Mouse (Mus musculus) midbrain, embryonic 16.5 days (tissue): ENCODE measurements at regions not wholly inside any gene's neighbourhood (a gene's known extent, or its start where the extent isn't known, plus 50 kb on each side); places are given as distances from the start of the nearest gene placed in this dataset.

Experiments
- ATAC-seq: fragments of 200-750 bp; cut with Nextera tagmentation; 2 replicates; pipeline ENCODE4 v1.8.0; 2017; ENCODE audit warnings: moderate TSS enrichment
- H3K27ac ChIP-seq: fragments of 300-500 bp; sonication (generic); 2 replicates; pipeline ENCODE4 v1.5.1; 2014; ENCODE audit warnings: mild to moderate bottlenecking, low read length, mixed read lengths
- H3K27me3 ChIP-seq: fragments of 300-500 bp; sonication (generic); 2 replicates; pipeline ENCODE4 v1.6.1; 2014; ENCODE audit warnings: low read depth, low read length, mixed read lengths; ENCODE audit not compliant: control insufficient read depth, insufficient read depth
- H3K36me3 ChIP-seq: fragments of 300-500 bp; sonication (generic); 2 replicates; pipeline ENCODE4 v1.6.1; 2014; ENCODE audit warnings: mild to moderate bottlenecking, low read length, moderate library complexity, mixed read lengths; ENCODE audit not compliant: control insufficient read depth, insufficient read depth
- H3K4me1 ChIP-seq: fragments of 300-500 bp; sonication (generic); 2 replicates; pipeline ENCODE4 v1.6.1; 2014; ENCODE audit warnings: mild to moderate bottlenecking, low read length, mixed read lengths; ENCODE audit not compliant: control insufficient read depth, insufficient read depth
- H3K4me2 ChIP-seq: fragments of 300-500 bp; sonication (generic); 2 replicates; pipeline ENCODE4 v1.6.1; 2014; ENCODE audit warnings: mild to moderate bottlenecking, low read length, mixed read lengths
- H3K4me3 ChIP-seq: fragments of 300-500 bp; sonication (generic); 2 replicates; pipeline ENCODE4 v1.5.1; 2014; ENCODE audit warnings: low read depth, mild to moderate bottlenecking, low read length, moderate library complexity, mixed read lengths
- H3K9ac ChIP-seq: fragments of 300-500 bp; sonication (generic); 2 replicates; pipeline ENCODE4 v1.6.1; 2014; ENCODE audit warnings: low read depth, low read length, mixed read lengths
- H3K9me3 ChIP-seq: fragments of 300-500 bp; sonication (generic); replicated peaks from 2 replicates; pipeline ENCODE4 v1.6.1; 2014; ENCODE audit warnings: mild to moderate bottlenecking, low read length, mixed read lengths; ENCODE audit not compliant: control insufficient read depth, poor library complexity, severe bottlenecking
- WGBS: fragments of 180-500 bp; shearing (Covaris S2); extraction: QIAGEN DNeasy Blood & Tissue Kit; methylation state at CpG from one replicate; pipeline ENCODE4 v1.1.7; 2014; 5-methylcytosine and 5-hydroxymethylcytosine counted together

DNA sequence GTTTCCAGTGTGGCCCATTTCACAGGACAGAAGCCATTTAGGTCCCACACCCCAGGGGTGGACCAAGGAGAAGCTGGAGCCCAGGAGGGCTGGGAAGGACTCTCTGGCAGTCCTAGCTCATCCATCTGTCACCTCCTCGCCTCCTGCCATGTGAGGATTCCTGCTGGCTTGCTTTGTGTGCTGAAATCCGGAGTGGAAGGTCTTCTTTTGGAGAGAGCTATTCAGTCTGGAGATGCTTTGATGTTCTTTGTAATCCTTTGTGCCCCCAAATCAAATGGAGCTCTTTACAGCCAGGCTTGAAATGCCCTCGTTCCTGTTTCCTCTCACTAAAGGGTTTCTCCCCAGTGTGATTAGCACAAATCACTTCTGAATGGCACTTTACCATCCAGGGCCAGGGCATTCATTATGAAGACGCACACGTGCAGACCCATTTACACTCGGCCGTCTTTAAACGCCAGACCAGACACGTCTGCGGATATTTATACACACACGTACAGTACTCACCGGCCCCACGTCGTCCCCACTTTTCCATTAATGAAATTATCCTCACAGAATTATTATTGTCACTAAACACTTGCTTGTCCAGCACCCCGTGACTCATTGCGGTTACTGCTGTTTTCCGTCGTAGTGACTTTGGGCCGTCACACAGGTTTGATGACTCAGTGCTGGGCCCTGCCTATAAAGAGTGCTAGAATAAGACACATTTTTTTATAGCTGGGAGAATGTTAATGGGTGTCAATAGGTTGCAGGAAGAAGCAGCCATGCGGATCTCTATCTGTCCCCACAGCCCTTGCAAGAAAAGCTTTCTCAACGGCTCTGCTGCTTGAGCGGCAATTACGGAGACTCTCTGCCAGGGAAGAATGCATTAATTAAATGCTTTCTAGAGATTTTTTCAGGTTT is 356.0 kb upstream of the Kcnab2 start:
- ATAC-seq, result peak; percentile 75; the same call in 1 of the 2 replicates
- Histone ChIP-seq H3K4me1 (peaks cover 31% of the 10 kb centered on the region), H3K36me3 (no peaks in the 10 kb centered on the region), H3K9me3 (no peaks in the 10 kb centered on the region; the same call in none of the 2 replicates), H3K4me2 (peak overlapping the region; percentile 13; the same call in 1 of the 2 replicates), H3K9ac (0 out of 2 replicates have a peak overlapping the region, but pooled peaks have one; percentile 37), H3K27ac (peak overlapping the region; percentile 81), H3K27me3 (no peaks in the 10 kb centered on the region), H3K4me3 (no peak overlapping the region)
- 7% methylated on average over 23 of the region's 23 CpGs for WGBS

DNA sequence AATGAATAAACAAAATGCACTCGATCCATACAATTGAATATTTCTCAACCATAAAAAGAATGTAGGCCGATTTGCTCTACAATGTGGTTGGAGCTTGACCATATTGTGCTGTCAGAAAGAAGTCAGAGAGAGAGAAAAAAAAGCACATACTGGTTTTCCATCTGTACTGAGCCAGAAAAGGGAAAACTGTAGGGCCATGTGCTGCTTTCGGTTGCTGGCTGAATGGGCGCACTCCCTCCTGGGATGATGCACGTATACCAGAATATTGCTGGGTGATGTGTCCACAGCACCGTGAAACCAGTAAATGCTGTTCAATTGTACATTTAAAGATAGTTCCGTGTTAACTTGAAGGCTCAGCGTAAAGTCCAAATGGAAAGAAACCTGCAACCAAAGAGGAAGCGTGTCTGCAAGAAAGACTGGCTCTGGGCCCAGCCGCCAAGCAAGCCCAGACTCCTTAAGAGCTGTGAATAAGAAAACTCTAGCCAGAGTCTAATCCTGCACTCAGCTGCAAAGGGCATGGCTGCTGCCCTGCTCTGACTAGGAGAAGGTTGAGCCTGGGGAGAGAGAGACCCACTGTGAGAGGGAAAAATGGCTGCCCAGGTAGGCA is 355.2 kb upstream of the Kcnab2 start:
- H3K4me1 ChIP-seq, result peaks cover 31% of the 10 kb centered on the region
- peak; percentile 50; the same call in 1 of the 2 replicates for ATAC-seq
- H3K4me3 ChIP-seq, result no peak overlapping the region
- H3K9me3 ChIP-seq, result peaks cover 7% of the 10 kb centered on the region
- no peaks in the 10 kb centered on the region for H3K36me3 ChIP-seq
- no peaks in the 10 kb centered on the region for H3K27me3 ChIP-seq
- 39% methylated on average over 10 of the region's 10 CpGs for WGBS
- H3K9ac ChIP-seq, result no peak overlapping the region
- H3K27ac ChIP-seq, result peak overlapping the region; percentile 81
- H3K4me2 ChIP-seq, result no peak overlapping the region

DNA sequence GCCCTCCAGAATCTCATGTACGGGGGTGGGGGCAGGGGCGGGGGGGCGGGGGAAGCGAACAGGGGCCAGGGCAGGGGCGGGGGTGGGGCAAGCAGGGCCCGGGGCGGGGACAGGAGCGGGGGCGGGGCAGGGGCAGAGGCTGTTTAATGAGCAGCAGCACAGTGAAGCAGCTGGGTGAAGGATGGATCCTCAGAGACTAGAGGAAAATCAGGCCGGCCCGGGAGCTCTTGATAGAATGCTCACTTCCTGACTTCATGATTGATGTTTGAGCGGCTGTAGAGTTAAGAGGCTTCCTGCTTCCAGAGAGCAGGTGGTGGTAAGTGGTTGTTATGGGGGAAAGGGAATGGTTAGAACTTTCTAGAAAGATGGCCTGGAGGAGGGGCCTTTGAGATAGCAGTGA is 347.5 kb upstream of the Kcnab2 start:
- H3K4me1 ChIP-seq, result no peaks in the 10 kb centered on the region
- H3K9ac ChIP-seq, result no peak overlapping the region
- no peak for ATAC-seq
- H3K27me3 ChIP-seq, result no peaks in the 10 kb centered on the region
- H3K9me3 ChIP-seq, result peaks cover 7% of the 10 kb centered on the region; the same call in 1 of the 2 replicates
- no peaks in the 10 kb centered on the region for H3K36me3 ChIP-seq
- no peak overlapping the region for H3K4me3 ChIP-seq
- no peak overlapping the region for H3K4me2 ChIP-seq
- 37% methylated on average over 11 of the region's 12 CpGs for WGBS
- no peak overlapping the region for H3K27ac ChIP-seq

DNA sequence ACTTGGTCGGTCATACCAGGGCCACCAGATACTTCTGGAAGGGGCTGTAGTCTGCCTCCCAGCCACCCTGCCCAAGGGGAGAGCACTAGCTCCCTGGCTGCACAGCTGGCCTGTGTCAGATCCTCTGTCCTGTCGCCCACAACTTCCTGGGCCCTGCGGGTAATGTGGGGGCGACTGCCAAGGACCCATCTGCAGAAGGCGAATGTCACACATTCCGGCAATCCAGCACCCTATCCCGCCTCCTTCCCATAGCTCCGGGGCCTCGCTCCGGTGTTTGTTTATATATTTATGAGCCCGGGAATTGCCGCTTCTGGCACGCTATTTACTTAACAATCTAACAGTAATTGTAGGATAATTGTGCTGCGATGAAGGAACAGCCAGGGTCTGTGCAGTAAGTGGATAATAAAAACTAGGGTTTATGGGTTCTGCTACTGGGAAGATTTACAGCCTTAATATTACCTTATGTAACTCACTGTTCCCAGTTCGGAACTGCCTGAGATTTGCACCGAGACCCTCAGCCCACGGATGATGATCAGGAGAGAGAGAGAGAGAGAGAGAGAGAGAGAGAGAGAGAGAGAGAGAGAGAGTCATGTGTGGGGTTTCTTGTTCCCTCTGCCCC is 338.6 kb upstream of the Kcnab2 start:
- 78% methylated on average over 17 of the region's 17 CpGs for WGBS

DNA sequence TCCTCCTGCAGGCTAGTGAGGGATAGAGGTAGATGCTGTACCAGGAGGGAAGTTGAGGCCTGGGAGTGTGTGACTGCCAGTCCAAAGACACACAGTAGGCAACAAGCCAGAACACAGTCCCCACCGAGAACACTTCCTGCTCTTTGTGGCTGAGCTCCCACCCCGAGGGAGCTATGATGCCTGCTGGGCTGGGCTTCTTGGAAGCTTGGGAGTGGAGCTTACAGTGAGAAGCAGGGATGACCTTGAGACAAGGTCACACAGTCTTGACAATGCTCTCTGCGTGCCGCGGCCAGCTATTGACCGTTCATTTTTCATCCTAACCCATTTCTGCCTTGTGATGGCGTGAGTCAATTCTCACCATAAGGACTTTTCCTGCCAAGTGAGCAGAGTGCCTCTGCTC is 328.9 kb upstream of the Kcnab2 start:
- Histone ChIP-seq H3K4me3 (no peak overlapping the region), H3K4me2 (no peak overlapping the region), H3K27ac (no peak overlapping the region), H3K4me1 (no peaks in the 10 kb centered on the region), H3K9ac (no peak overlapping the region), H3K27me3 (no peaks in the 10 kb centered on the region), H3K9me3 (no peaks in the 10 kb centered on the region), H3K36me3 (no peaks in the 10 kb centered on the region)
- 88% methylated on average over 7 of the region's 7 CpGs for WGBS
- no peak for ATAC-seq

More for the DNA sequence above, 338.6 kb upstream of the Kcnab2 start:
- H3K4me2 ChIP-seq, result no peak overlapping the region
- H3K27ac ChIP-seq, result no peak overlapping the region
- H3K36me3 ChIP-seq, result no peaks in the 10 kb centered on the region
- ATAC-seq, result no peak
- H3K9me3 ChIP-seq, result no peaks in the 10 kb centered on the region
- H3K4me1 ChIP-seq, result no peaks in the 10 kb centered on the region
- H3K9ac ChIP-seq, result no peak overlapping the region
- no peaks in the 10 kb centered on the region for H3K27me3 ChIP-seq
- no peak overlapping the region for H3K4me3 ChIP-seq

DNA sequence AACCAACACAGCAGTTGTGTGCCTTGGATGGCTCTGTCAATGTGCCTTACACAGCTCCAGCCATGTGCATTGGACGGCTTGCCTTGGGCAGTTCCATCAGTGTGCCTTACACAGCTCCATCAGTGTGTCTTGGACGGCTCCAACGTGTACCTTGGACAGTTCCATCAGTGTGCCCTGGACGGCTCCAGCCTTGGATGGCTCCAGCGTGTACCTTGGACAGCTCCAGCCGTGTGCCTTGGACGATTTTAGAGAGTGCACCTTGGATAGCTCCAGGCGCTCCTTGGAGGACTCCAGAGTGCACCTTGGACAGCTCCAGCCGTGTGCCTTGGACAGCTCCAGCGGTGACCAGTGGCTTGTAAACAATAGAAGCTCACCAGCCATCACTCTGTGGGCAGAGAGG is 321.7 kb upstream of the Kcnab2 start:
- no peak for ATAC-seq
- H3K4me3 ChIP-seq, result no peak overlapping the region
- no peaks in the 10 kb centered on the region for H3K27me3 ChIP-seq
- H3K9ac ChIP-seq, result no peak overlapping the region
- H3K36me3 ChIP-seq, result no peaks in the 10 kb centered on the region
- H3K4me2 ChIP-seq, result no peak overlapping the region
- H3K9me3 ChIP-seq, result no peaks in the 10 kb centered on the region
- no peak overlapping the region for H3K27ac ChIP-seq
- WGBS, result 14% methylated on average over 10 of the region's 10 CpGs
- no peaks in the 10 kb centered on the region for H3K4me1 ChIP-seq

DNA sequence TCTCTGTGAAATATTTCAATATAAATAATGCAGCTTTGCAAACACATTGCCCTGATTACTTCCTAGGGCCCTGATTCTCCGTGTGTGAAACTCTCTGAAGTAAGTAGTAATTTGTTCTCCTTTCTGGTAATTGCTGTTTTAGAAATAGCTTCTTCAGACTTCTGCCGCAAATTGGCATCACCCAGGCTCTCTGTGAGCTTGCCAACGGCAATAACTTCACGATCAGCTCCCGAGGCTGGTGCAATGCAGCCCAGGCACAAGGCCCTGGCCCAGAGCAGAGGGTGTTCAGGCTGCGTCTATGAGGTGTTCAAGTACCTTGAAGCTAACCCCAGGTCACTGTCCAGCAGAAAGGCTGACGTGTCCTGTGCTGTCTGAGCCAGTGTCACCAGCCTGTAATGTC is 310.8 kb upstream of the Kcnab2 start:
- H3K9me3 ChIP-seq, result peaks cover 5% of the 10 kb centered on the region; the same call in 1 of the 2 replicates
- H3K4me2 ChIP-seq, result no peak overlapping the region
- H3K27me3 ChIP-seq, result no peaks in the 10 kb centered on the region
- WGBS, result 79% methylated on average over 7 of the region's 7 CpGs
- H3K36me3 ChIP-seq, result no peaks in the 10 kb centered on the region
- no peaks in the 10 kb centered on the region for H3K4me1 ChIP-seq
- H3K27ac ChIP-seq, result peak overlapping the region; percentile 33
- no peak overlapping the region for H3K4me3 ChIP-seq
- H3K9ac ChIP-seq, result no peak overlapping the region
- no peak for ATAC-seq

DNA sequence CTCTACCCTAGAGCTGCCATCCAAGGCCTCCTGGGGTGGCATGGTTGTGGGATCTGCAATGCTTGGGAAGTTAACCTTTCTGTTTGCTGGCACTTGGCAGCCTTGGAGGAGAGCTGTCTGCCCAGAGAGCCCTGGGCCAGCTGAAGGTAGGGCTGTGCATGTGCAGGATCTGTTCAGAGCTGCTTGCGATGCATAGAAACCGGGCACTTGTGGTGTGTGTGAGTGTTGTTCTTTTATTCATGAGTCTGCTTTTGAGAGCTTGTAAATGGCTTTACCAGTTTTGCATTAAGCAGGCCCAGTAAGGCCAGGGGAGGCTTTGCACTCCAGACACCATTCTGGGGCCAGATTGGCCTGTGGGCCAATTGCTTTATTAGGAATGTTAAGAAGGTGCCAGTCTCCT is 307.3 kb upstream of the Kcnab2 start:
- Histone ChIP-seq H3K27ac (no peak overlapping the region), H3K27me3 (no peaks in the 10 kb centered on the region), H3K36me3 (no peaks in the 10 kb centered on the region), H3K9me3 (no peaks in the 10 kb centered on the region), H3K4me1 (no peaks in the 10 kb centered on the region), H3K9ac (no peak overlapping the region), H3K4me3 (no peak overlapping the region), H3K4me2 (no peak overlapping the region)
- ATAC-seq, result peak; percentile 70
- WGBS, result 21% methylated on average over 2 of the region's 2 CpGs

DNA sequence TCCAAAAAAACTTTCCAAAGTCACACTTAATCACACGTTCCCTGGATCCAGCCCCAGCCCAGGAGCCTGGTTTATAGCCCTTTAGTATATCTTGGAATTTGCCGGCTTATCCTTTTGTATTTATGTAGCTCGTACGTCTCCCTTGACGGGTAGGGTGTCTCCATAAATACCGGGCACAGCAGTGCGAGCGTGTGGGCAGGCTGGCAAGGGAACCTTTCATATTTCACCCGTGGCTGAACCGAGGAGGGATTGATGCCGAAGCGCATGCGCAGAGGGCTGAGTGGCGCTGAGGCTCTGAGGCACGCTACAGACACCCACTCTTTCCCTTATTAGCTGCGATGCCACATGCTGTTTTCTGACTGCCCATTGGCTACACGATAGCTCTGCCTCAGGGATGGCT is 301.9 kb upstream of the Kcnab2 start:
- H3K36me3 ChIP-seq, result no peaks in the 10 kb centered on the region
- H3K27me3 ChIP-seq, result no peaks in the 10 kb centered on the region
- H3K4me3 ChIP-seq, result no peak overlapping the region
- H3K9ac ChIP-seq, result no peak overlapping the region
- ATAC-seq, result no peak
- no peak overlapping the region for H3K4me2 ChIP-seq
- H3K9me3 ChIP-seq, result no peaks in the 10 kb centered on the region
- H3K4me1 ChIP-seq, result no peaks in the 10 kb centered on the region
- WGBS, result 86% methylated on average over 17 of the region's 17 CpGs
- H3K27ac ChIP-seq, result no peak overlapping the region
